Mouse (Mus musculus): ENCODE measurements around the gene Ifnar1. TPM values are rescaled to one million over a fixed set of nuclear protein-coding genes. Genes with fewer than 3 reads are reported as not detected.
A peak's percentile ranks its signal among the peaks of the same experiment; 100 is the strongest.

The Ifnar1 gene
- polyA plus RNA-seq, 2 experiments: 11.6 to 16.2 TPM

DNA sequence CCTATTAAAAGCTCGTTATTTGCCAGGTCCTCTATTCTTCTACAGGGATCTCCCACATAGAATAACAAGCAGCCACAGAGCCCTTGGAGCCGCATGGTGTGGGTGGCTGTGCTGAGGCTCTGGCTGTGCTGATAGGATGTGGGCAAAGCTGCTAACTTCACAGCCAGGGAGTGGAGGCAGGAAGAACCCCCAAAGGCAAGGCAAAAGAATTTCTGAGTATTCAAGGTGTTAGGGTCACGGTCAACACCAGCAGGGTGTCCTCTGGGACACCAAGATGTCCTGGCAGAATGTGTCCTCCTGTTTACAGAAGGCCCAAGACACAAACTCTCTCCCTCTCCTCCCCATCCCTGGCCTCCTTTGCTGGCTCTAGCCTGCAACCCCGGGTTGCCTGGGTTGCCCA is 42.6 kb upstream of the Ifnar1 start:
- peaks cover 53 to 75% of the 10 kb centered on the region in 2 experiments for H3K4me1 ChIP-seq (replicated peaks; ENCODE audit: control insufficient read depth in 2 of 2, insufficient read depth in 2 of 2, low read length in 1 of 2)
- peak; percentile 59 for ATAC-seq (ENCODE audit: insufficient read depth)

GRCm38 (mm10) chr16:91443211-91443611 is 41.8 kb upstream of the Ifnar1 start:
- TF ChIP-seq EP300 (IDR thresholded peaks at IDR 0.05; ENCODE audit: low read depth): no peak
- Histone ChIP-seq H3K9me3 (ENCODE audit: control insufficient read depth, low read length) (no peaks in the 10 kb centered on the region), H3K27me3 (ENCODE audit: control insufficient read depth, insufficient read depth, low read length) (no peaks in the 10 kb centered on the region), H3K27ac (peak overlapping the region; percentile 98), H3K36me3 (replicated peaks; ENCODE audit: control insufficient read depth, insufficient read depth, low read depth) (no peaks in the 10 kb centered on the region), H3K4me3 (ENCODE audit: insufficient read depth in 1 of 2, low read depth in 2 of 2, low read length in 2 of 2) (no peak overlapping the region), H3K9ac (replicated peaks) (peak overlapping the region; percentile 78), H3K4me1 (replicated peaks; ENCODE audit: control insufficient read depth in 2 of 2, insufficient read depth in 2 of 2, low read length in 1 of 2) (peaks cover 55 to 78% of the 10 kb centered on the region in 2 experiments), H3K4me2 (ENCODE audit: low read depth) (peak overlapping the region; percentile 85)
- ATAC-seq (ENCODE audit: insufficient read depth): no peak
- WGBS (ENCODE audit: insufficient replicate concordance): 62% methylated on average over 8 of the region's 8 CpGs
- no peak for DNase-seq (ENCODE audit: low read depth in 3 of 3, low spot score in 3 of 3)

More for the DNA sequence above, 42.6 kb upstream of the Ifnar1 start:
- no peaks in the 10 kb centered on the region for H3K9me3 ChIP-seq (ENCODE audit: control insufficient read depth, low read length)
- H3K27me3 ChIP-seq (ENCODE audit: control insufficient read depth, insufficient read depth, low read length): no peaks in the 10 kb centered on the region
- DNase-seq (ENCODE audit: low read depth in 3 of 3, low spot score in 3 of 3): peak in 2 of 3 experiments; percentile 60
- TF ChIP-seq EP300 (IDR thresholded peaks at IDR 0.05; ENCODE audit: low read depth) (no peak), CTCF (IDR thresholded peaks at IDR 0.05; ENCODE audit: low read depth) (no peak)
- H3K4me2 ChIP-seq (ENCODE audit: low read depth): peak overlapping the region; percentile 85
- H3K36me3 ChIP-seq (replicated peaks; ENCODE audit: control insufficient read depth, insufficient read depth, low read depth): no peaks in the 10 kb centered on the region
- H3K4me3 ChIP-seq (ENCODE audit: insufficient read depth in 1 of 2, low read depth in 2 of 2, low read length in 2 of 2): peak overlapping the region in 1 of 2 experiments; percentile 9; a peak in 1 of 4 replicates
- peak overlapping the region; percentile 78 for H3K9ac ChIP-seq (replicated peaks)
- peak overlapping the region; percentile 98 for H3K27ac ChIP-seq
- 16% methylated on average over 4 of the region's 4 CpGs for WGBS (ENCODE audit: insufficient replicate concordance)

- TF ChIP-seq EP300 (IDR thresholded peaks at IDR 0.05; ENCODE audit: low read depth): no peak
- DNase-seq (ENCODE audit: low read depth in 3 of 3, low spot score in 3 of 3) (no peak), ATAC-seq (ENCODE audit: insufficient read depth) (no peak)
- no peak overlapping the region for H3K27ac ChIP-seq
- H3K4me1 ChIP-seq (replicated peaks; ENCODE audit: control insufficient read depth in 2 of 2, insufficient read depth in 2 of 2, low read length in 1 of 2): peaks cover 63 to 80% of the 10 kb centered on the region in 2 experiments
- H3K9ac ChIP-seq (replicated peaks): no peak overlapping the region
- H3K4me3 ChIP-seq (ENCODE audit: insufficient read depth in 1 of 2, low read depth in 2 of 2, low read length in 2 of 2): no peak overlapping the region
- H3K9me3 ChIP-seq (ENCODE audit: control insufficient read depth, low read length): no peaks in the 10 kb centered on the region
- 80% methylated on average over 4 of the region's 4 CpGs for WGBS (ENCODE audit: insufficient replicate concordance)
- no peaks in the 10 kb centered on the region for H3K27me3 ChIP-seq (ENCODE audit: control insufficient read depth, insufficient read depth, low read length)
- no peak overlapping the region for H3K4me2 ChIP-seq (ENCODE audit: low read depth)
- H3K36me3 ChIP-seq (replicated peaks; ENCODE audit: control insufficient read depth, insufficient read depth, low read depth): no peaks in the 10 kb centered on the region
Observed at GRCm38 (mm10) chr16:91444847-91445246, 40.2 kb upstream of the Ifnar1 start.

DNA sequence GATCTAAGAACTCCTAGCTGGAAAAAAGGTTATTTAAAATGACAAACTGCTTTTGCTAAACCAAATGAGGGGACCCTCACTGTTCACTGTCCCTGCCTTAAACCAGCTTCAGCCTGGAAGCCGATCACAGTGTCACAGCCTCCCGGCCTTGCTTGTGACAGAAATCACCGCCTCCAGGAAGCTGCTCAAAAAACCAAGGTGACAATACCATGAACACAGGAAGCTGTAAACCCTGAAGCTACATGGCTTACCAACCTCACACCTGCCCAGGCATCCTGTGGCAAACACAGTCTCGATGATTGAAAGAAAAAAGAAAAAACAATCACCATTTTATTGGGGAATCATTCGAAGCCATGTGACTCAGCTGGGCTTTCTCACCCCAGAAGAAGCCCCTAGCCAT is 39.5 kb upstream of the Ifnar1 start:
- DNase-seq (ENCODE audit: low read depth in 3 of 3, low spot score in 3 of 3) (no peak), ATAC-seq (ENCODE audit: insufficient read depth) (no peak)
- no peak for TF ChIP-seq CTCF (IDR thresholded peaks at IDR 0.05; ENCODE audit: low read depth)
- TF ChIP-seq EP300 (IDR thresholded peaks at IDR 0.05; ENCODE audit: low read depth): no peak
- Histone ChIP-seq H3K27ac (peak overlapping the region; percentile 31), H3K9ac (replicated peaks) (no peak overlapping the region), H3K27me3 (ENCODE audit: control insufficient read depth, insufficient read depth, low read length) (no peaks in the 10 kb centered on the region), H3K4me1 (replicated peaks; ENCODE audit: control insufficient read depth in 2 of 2, insufficient read depth in 2 of 2, low read length in 1 of 2) (peaks cover 58 to 80% of the 10 kb centered on the region in 2 experiments), H3K9me3 (ENCODE audit: control insufficient read depth, low read length) (no peaks in the 10 kb centered on the region), H3K4me2 (ENCODE audit: low read depth) (no peak overlapping the region), H3K36me3 (replicated peaks; ENCODE audit: control insufficient read depth, insufficient read depth, low read depth) (no peaks in the 10 kb centered on the region), H3K4me3 (ENCODE audit: insufficient read depth in 1 of 2, low read depth in 2 of 2, low read length in 2 of 2) (no peak overlapping the region)
- WGBS (ENCODE audit: insufficient replicate concordance): 59% methylated on average over 5 of the region's 5 CpGs

DNA sequence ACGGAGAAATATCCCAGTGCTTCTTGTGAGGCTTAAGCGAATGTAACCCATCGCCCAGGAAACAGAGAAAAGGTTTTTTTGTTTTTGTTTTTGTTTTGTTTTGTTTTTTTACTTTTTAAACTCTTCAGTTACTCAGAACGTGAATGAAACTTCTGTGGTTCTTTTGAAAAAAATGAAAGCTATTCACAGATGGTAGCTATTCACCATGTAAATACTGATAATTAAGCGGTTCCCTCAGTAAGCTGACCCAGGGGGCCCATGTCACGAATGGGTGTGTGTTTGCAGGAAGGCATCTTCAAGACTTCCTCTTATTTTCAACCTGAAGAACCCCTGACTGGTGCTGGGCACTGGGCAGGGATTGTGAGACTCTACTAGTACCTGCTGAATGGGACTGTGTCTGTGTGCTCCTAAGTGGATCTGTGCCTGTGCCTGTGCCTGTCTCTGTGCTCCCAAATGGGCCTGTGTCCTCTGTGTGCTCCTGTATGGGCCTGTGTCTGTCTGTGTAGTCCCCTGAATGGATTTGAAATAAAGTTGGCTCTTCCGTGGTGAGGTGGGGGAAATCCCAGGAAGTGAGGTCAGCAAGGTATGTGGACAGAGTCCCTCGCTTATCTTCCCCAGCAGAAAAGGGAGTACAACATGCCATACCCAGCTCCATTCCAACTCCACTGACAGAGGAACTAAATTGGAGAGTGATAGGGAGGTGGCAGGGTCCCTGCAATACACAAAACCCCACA is 38.1 kb upstream of the Ifnar1 start:
- Histone ChIP-seq H3K27me3 (ENCODE audit: control insufficient read depth, insufficient read depth, low read length) (no peaks in the 10 kb centered on the region), H3K27ac (peak overlapping the region; percentile 92), H3K9me3 (ENCODE audit: control insufficient read depth, low read length) (no peaks in the 10 kb centered on the region), H3K4me1 (replicated peaks; ENCODE audit: control insufficient read depth in 2 of 2, insufficient read depth in 2 of 2, low read length in 1 of 2) (peaks cover 51 to 77% of the 10 kb centered on the region in 2 experiments), H3K4me2 (ENCODE audit: low read depth) (peak overlapping the region; percentile 31), H3K4me3 (ENCODE audit: insufficient read depth in 1 of 2, low read depth in 2 of 2, low read length in 2 of 2) (no peak overlapping the region), H3K36me3 (replicated peaks; ENCODE audit: control insufficient read depth, insufficient read depth, low read depth) (no peaks in the 10 kb centered on the region), H3K9ac (replicated peaks) (peak overlapping the region; percentile 67)
- WGBS (ENCODE audit: insufficient replicate concordance): 44% methylated on average over 8 of the region's 8 CpGs
- DNase-seq (ENCODE audit: low read depth in 3 of 3, low spot score in 3 of 3): no peak
- peak; percentile 17; the same call in 1 of the 2 replicates for ATAC-seq (ENCODE audit: insufficient read depth)
- TF ChIP-seq EP300 (IDR thresholded peaks at IDR 0.05; ENCODE audit: low read depth) (0 out of 2 replicates have a peak, but pooled peaks have one; percentile 6), CTCF (IDR thresholded peaks at IDR 0.05; ENCODE audit: low read depth) (no peak)

Measured in liver, embryonic 14.5 days (tissue).